Mouse (Mus musculus): ENCODE data around the gene Urm1.

DNA sequence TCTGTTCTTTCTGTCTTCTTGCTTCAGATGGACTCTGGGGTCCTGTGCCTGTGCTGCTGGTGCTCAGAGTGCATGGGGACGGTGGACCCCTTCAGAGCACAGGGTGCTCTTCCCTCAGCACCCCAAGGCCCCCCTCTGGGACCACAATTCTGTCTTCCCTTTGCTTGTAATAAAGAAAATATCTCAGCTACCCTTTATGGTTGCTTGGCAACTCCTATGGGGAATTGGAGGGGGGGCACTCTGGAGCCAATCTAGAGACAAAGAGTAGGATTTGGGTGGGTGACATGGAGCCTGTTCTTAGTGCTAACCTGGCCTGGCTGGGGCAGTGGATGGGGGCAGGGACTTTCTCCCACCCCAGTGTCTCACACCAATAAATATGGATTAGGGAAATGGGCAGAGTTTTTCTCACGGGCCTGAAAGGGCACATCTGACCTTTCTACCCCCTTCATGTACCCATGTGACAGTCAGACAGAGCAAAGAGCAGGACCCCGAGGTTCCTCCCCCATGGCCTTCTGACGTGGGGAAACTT, 33.1 kb downstream of the Urm1 start:
- TF ChIP-seq CTCF (IDR thresholded peaks at IDR 0.05; ENCODE audit: borderline replicate concordance, control insufficient read depth, extremely low read depth, insufficient read depth, low read length, poor library complexity) (no peak), POLR2A (IDR thresholded peaks at IDR 0.05; ENCODE audit: control insufficient read depth, extremely low read depth, insufficient read depth, low read length, poor library complexity) (no peak)
